Mouse (Mus musculus): ENCODE results near the gene Rfx7. TPM values are rescaled to one million over a fixed set of nuclear protein-coding genes. Genes with fewer than 3 reads are reported as not detected.
"Not testable (repeated sequence)": the region's sequence is repeated elsewhere in the genome, so short reads cannot be mapped to it uniquely, and the experiment has no call there.

Rfx7 gene
- polyA plus RNA-seq, 1 experiment from 2014 or later, result 18.4 TPM

GRCm38 (mm10) chr9:72560316-72560715 lies 28.3 kb downstream of the Rfx7 start:
- Histone ChIP-seq H3K9ac (ENCODE audit: low read length) (no peak overlapping the region), H3K27ac (replicated peaks; ENCODE audit: low read depth, low read length) (no peak overlapping the region), H3K4me3 (ENCODE audit: low read depth, low read length) (no peak overlapping the region), H3K36me3 (ENCODE audit: control insufficient read depth, insufficient read depth, low read length) (no peaks in the 10 kb centered on the region), H3K9me3 (ENCODE audit: control insufficient read depth, low read length) (no peaks in the 10 kb centered on the region), H3K4me2 (ENCODE audit: low read depth, severe bottlenecking) (no peak overlapping the region), H3K4me1 (ENCODE audit: control insufficient read depth, insufficient read depth, low read length) (no peaks in the 10 kb centered on the region), H3K27me3 (ENCODE audit: control insufficient read depth, insufficient read depth, low read length) (no peaks in the 10 kb centered on the region)
- 91% methylated on average over 2 of the region's 2 CpGs for WGBS
- ATAC-seq (ENCODE audit: insufficient number of reproducible peaks, low FRiP score, low TSS enrichment, low read depth) (no peak), DNase-seq (ENCODE audit: low spot score) (no peak)

- Histone ChIP-seq H3K27ac (replicated peaks; ENCODE audit: low read depth, low read length) (no peak overlapping the region), H3K4me1 (ENCODE audit: control insufficient read depth, insufficient read depth, low read length) (no peaks in the 10 kb centered on the region), H3K4me3 (ENCODE audit: low read depth, low read length) (no peak overlapping the region), H3K27me3 (ENCODE audit: control insufficient read depth, insufficient read depth, low read length) (no peaks in the 10 kb centered on the region), H3K9ac (ENCODE audit: low read length) (no peak overlapping the region), H3K36me3 (ENCODE audit: control insufficient read depth, insufficient read depth, low read length) (no peaks in the 10 kb centered on the region), H3K9me3 (ENCODE audit: control insufficient read depth, low read length) (no peaks in the 10 kb centered on the region), H3K4me2 (ENCODE audit: low read depth, severe bottlenecking) (no peak overlapping the region)
- 94% methylated on average over 3 of the region's 3 CpGs for whole genome bisulfite sequencing
- DNase-seq (ENCODE audit: low spot score) (no peak), ATAC-seq (ENCODE audit: insufficient number of reproducible peaks, low FRiP score, low TSS enrichment, low read depth) (no peak)
These were observed 31.2 kb downstream of the Rfx7 start for GRCm38 (mm10) chr9:72563277-72563676.

- no peak overlapping the region for H3K4me3 ChIP-seq (ENCODE audit: low read depth, low read length)
- no peak overlapping the region for H3K27ac ChIP-seq (replicated peaks; ENCODE audit: low read depth, low read length)
- H3K27me3 ChIP-seq (ENCODE audit: control insufficient read depth, insufficient read depth, low read length), result no peaks in the 10 kb centered on the region
- DNase-seq (ENCODE audit: low spot score) (no peak), ATAC-seq (ENCODE audit: insufficient number of reproducible peaks, low FRiP score, low TSS enrichment, low read depth) (no peak)
- H3K9me3 ChIP-seq (ENCODE audit: control insufficient read depth, low read length), result no peaks in the 10 kb centered on the region
- H3K36me3 ChIP-seq (ENCODE audit: control insufficient read depth, insufficient read depth, low read length), result no peaks in the 10 kb centered on the region
- no peak overlapping the region for H3K4me2 ChIP-seq (ENCODE audit: low read depth, severe bottlenecking)
- no peak overlapping the region for H3K9ac ChIP-seq (ENCODE audit: low read length)
- no peaks in the 10 kb centered on the region for H3K4me1 ChIP-seq (ENCODE audit: control insufficient read depth, insufficient read depth, low read length)
- 52% methylated on average over 2 of the region's 2 CpGs for WGBS
These were observed 35.1 kb downstream of the Rfx7 start for GRCm38 (mm10) chr9:72567116-72567515.

GRCm38 (mm10) chr9:72580216-72580615 lies 48.2 kb downstream of the Rfx7 start:
- H3K27ac ChIP-seq (replicated peaks; ENCODE audit: low read depth, low read length), result no peak overlapping the region
- ATAC-seq (ENCODE audit: insufficient number of reproducible peaks, low FRiP score, low TSS enrichment, low read depth) (no peak), DNase-seq (ENCODE audit: low spot score) (no peak)
- no peaks in the 10 kb centered on the region for H3K9me3 ChIP-seq (ENCODE audit: control insufficient read depth, low read length)
- no peak overlapping the region for H3K4me3 ChIP-seq (ENCODE audit: low read depth, low read length)
- H3K4me1 ChIP-seq (ENCODE audit: control insufficient read depth, insufficient read depth, low read length), result no peaks in the 10 kb centered on the region
- H3K36me3 ChIP-seq (ENCODE audit: control insufficient read depth, insufficient read depth, low read length), result 0 out of 2 replicates have a peak, but pooled peaks cover 2% of the 10 kb centered on the region
- 29% methylated on average over 3 of the region's 3 CpGs for WGBS
- no peaks in the 10 kb centered on the region for H3K27me3 ChIP-seq (ENCODE audit: control insufficient read depth, insufficient read depth, low read length)
- H3K9ac ChIP-seq (ENCODE audit: low read length), result no peak overlapping the region
- H3K4me2 ChIP-seq (ENCODE audit: low read depth, severe bottlenecking), result no peak overlapping the region

GRCm38 (mm10) chr9:72590861-72591260 lies 58.8 kb downstream of the Rfx7 start:
- Histone ChIP-seq H3K27me3 (ENCODE audit: control insufficient read depth, insufficient read depth, low read length) (no peaks in the 10 kb centered on the region), H3K9ac (ENCODE audit: low read length) (no peak overlapping the region), H3K36me3 (ENCODE audit: control insufficient read depth, insufficient read depth, low read length) (no peaks in the 10 kb centered on the region), H3K4me2 (ENCODE audit: low read depth, severe bottlenecking) (no peak overlapping the region), H3K4me3 (ENCODE audit: low read depth, low read length) (no peak overlapping the region), H3K9me3 (ENCODE audit: control insufficient read depth, low read length) (no peaks in the 10 kb centered on the region), H3K4me1 (ENCODE audit: control insufficient read depth, insufficient read depth, low read length) (no peaks in the 10 kb centered on the region), H3K27ac (replicated peaks; ENCODE audit: low read depth, low read length) (no peak overlapping the region)
- ATAC-seq (ENCODE audit: insufficient number of reproducible peaks, low FRiP score, low TSS enrichment, low read depth) (no peak), DNase-seq (ENCODE audit: low spot score) (no peak)
- WGBS, result 100% methylated on average over 1 of the region's 1 CpGs

GRCm38 (mm10) chr9:72592016-72592415 lies 60.0 kb downstream of the Rfx7 start:
- Histone ChIP-seq H3K27me3 (ENCODE audit: control insufficient read depth, insufficient read depth, low read length) (no peaks in the 10 kb centered on the region), H3K36me3 (ENCODE audit: control insufficient read depth, insufficient read depth, low read length) (no peaks in the 10 kb centered on the region), H3K9ac (ENCODE audit: low read length) (no peak overlapping the region), H3K4me2 (ENCODE audit: low read depth, severe bottlenecking) (no peak overlapping the region), H3K27ac (replicated peaks; ENCODE audit: low read depth, low read length) (no peak overlapping the region), H3K4me1 (ENCODE audit: control insufficient read depth, insufficient read depth, low read length) (no peaks in the 10 kb centered on the region), H3K4me3 (ENCODE audit: low read depth, low read length) (no peak overlapping the region), H3K9me3 (ENCODE audit: control insufficient read depth, low read length) (no peaks in the 10 kb centered on the region)
- no peak for ATAC-seq (ENCODE audit: insufficient number of reproducible peaks, low FRiP score, low TSS enrichment, low read depth)
- DNase-seq (ENCODE audit: low spot score), result no peak

GRCm38 (mm10) chr9:72594656-72595055 lies 62.6 kb downstream of the Rfx7 start:
- ATAC-seq (ENCODE audit: insufficient number of reproducible peaks, low FRiP score, low TSS enrichment, low read depth); H3K4me2 ChIP-seq (ENCODE audit: low read depth, severe bottlenecking); H3K27me3 ChIP-seq (ENCODE audit: control insufficient read depth, insufficient read depth, low read length); H3K4me1 ChIP-seq (ENCODE audit: control insufficient read depth, insufficient read depth, low read length); H3K36me3 ChIP-seq (ENCODE audit: control insufficient read depth, insufficient read depth, low read length); DNase-seq (ENCODE audit: low spot score); H3K9ac ChIP-seq (ENCODE audit: low read length); H3K4me3 ChIP-seq (ENCODE audit: low read depth, low read length); H3K27ac ChIP-seq (replicated peaks; ENCODE audit: low read depth, low read length); H3K9me3 ChIP-seq (ENCODE audit: control insufficient read depth, low read length): not testable (repeated sequence)
- WGBS, result 73% methylated on average over 4 of the region's 4 CpGs

- H3K27me3 ChIP-seq (ENCODE audit: control insufficient read depth, insufficient read depth, low read length), result no peaks in the 10 kb centered on the region
- H3K36me3 ChIP-seq (ENCODE audit: control insufficient read depth, insufficient read depth, low read length), result no peaks in the 10 kb centered on the region
- DNase-seq (ENCODE audit: low spot score), result no peak
- H3K4me3 ChIP-seq (ENCODE audit: low read depth, low read length), result no peak overlapping the region
- 95% methylated on average over 3 of the region's 3 CpGs for WGBS
- no peak overlapping the region for H3K27ac ChIP-seq (replicated peaks; ENCODE audit: low read depth, low read length)
- no peak overlapping the region for H3K4me2 ChIP-seq (ENCODE audit: low read depth, severe bottlenecking)
- H3K9me3 ChIP-seq (ENCODE audit: control insufficient read depth, low read length), result no peaks in the 10 kb centered on the region
- no peak for ATAC-seq (ENCODE audit: insufficient number of reproducible peaks, low FRiP score, low TSS enrichment, low read depth)
- H3K4me1 ChIP-seq (ENCODE audit: control insufficient read depth, insufficient read depth, low read length), result no peaks in the 10 kb centered on the region
- H3K9ac ChIP-seq (ENCODE audit: low read length), result no peak overlapping the region
These were observed 68.1 kb downstream of the Rfx7 start for GRCm38 (mm10) chr9:72600142-72600541.

GRCm38 (mm10) chr9:72609771-72610170 lies 77.7 kb downstream of the Rfx7 start:
- DNase-seq (ENCODE audit: low spot score) (no peak), ATAC-seq (ENCODE audit: insufficient number of reproducible peaks, low FRiP score, low TSS enrichment, low read depth) (no peak)
- Histone ChIP-seq H3K9me3 (ENCODE audit: control insufficient read depth, low read length) (no peaks in the 10 kb centered on the region), H3K27me3 (ENCODE audit: control insufficient read depth, insufficient read depth, low read length) (no peaks in the 10 kb centered on the region), H3K9ac (ENCODE audit: low read length) (no peak overlapping the region), H3K27ac (replicated peaks; ENCODE audit: low read depth, low read length) (no peak overlapping the region), H3K36me3 (ENCODE audit: control insufficient read depth, insufficient read depth, low read length) (no peaks in the 10 kb centered on the region), H3K4me2 (ENCODE audit: low read depth, severe bottlenecking) (no peak overlapping the region), H3K4me3 (ENCODE audit: low read depth, low read length) (no peak overlapping the region), H3K4me1 (ENCODE audit: control insufficient read depth, insufficient read depth, low read length) (no peaks in the 10 kb centered on the region)

Measured in limb, embryonic 11.5 days (tissue).